ENCODE assay signal across 8 mouse cellular contexts in genomic region chr5:27048926-27049325, GRCm38 (mm10).
DNase-seq lines count a peak whose midpoint lies in the region; ATAC-seq and TF ChIP-seq lines count a peak whose summit lies in the region.

No protein-coding gene starts in this region.

- no peak for TF ChIP-seq CTCF in gastrocnemius, adult 2 months (IDR thresholded peaks at IDR 0.05)
- no peak for TF ChIP-seq CTCF in stomach, postnatal 0 days (IDR thresholded peaks at IDR 0.05; ENCODE audit: low read depth)
- TF ChIP-seq CTCF in intestine, postnatal 0 days (IDR thresholded peaks at IDR 0.05; ENCODE audit: low read depth), result no peak

- no peaks in the 10 kb centered on the region for H3K36me3 ChIP-seq in stomach, embryonic 14.5 days (ENCODE audit: control insufficient read depth, insufficient read depth, low read length)
- H3K36me3 ChIP-seq in stomach, postnatal 0 days (ENCODE audit: control insufficient read depth, insufficient read depth, low read length), result no peaks in the 10 kb centered on the region
- H3K36me3 ChIP-seq in intestine, postnatal 0 days (ENCODE audit: control insufficient read depth, insufficient read depth), result no peaks in the 10 kb centered on the region

- 0 out of 2 replicates have a peak, but pooled peaks cover 17% of the 10 kb centered on the region for H3K27me3 ChIP-seq in stomach, embryonic 14.5 days (ENCODE audit: control insufficient read depth, insufficient read depth, low read length)
- H3K27me3 ChIP-seq in stomach, postnatal 0 days (ENCODE audit: control insufficient read depth, insufficient read depth, low read length), result 0 out of 2 replicates have a peak, but pooled peaks cover 2% of the 10 kb centered on the region
- peaks cover 10% of the 10 kb centered on the region; the same call in 1 of the 2 replicates for H3K27me3 ChIP-seq in intestine, postnatal 0 days (replicated peaks; ENCODE audit: control insufficient read depth, insufficient read depth, low read length)

- H3K9me3 ChIP-seq in stomach, embryonic 14.5 days (ENCODE audit: control insufficient read depth, low read depth, low read length), result no peaks in the 10 kb centered on the region
- no peaks in the 10 kb centered on the region for H3K9me3 ChIP-seq in stomach, postnatal 0 days (ENCODE audit: control insufficient read depth, low read length)
- H3K9me3 ChIP-seq in intestine, postnatal 0 days (ENCODE audit: control insufficient read depth), result no peaks in the 10 kb centered on the region

- no peak for DNase-seq in gastrocnemius, adult 2 months
- DNase-seq in gastrocnemius, postnatal 14 days, result no peak
- DNase-seq in stomach, postnatal 0 days (ENCODE audit: low spot score), result no peak
- DNase-seq in right cerebral cortex, postnatal 25 days, result peak; percentile 27
- DNase-seq in kidney, postnatal 14 days, result no peak
- no peak for DNase-seq in kidney, postnatal 4 days

- H3K4me2 ChIP-seq in stomach, embryonic 14.5 days (replicated peaks; ENCODE audit: low read depth, low read length), result peak overlapping the region; percentile 35; the same call in 1 of the 2 replicates
- H3K4me2 ChIP-seq in stomach, postnatal 0 days (replicated peaks; ENCODE audit: low read depth), result no peak overlapping the region; the same call in 1 of the 2 replicates
- peak overlapping the region; percentile 17; the same call in 1 of the 2 replicates for H3K4me2 ChIP-seq in intestine, postnatal 0 days (replicated peaks; ENCODE audit: low read depth)

- WGBS in stomach, embryonic 14.5 days, result 5% methylated on average over 9 of the region's 9 CpGs
- 8% methylated on average over 8 of the region's 9 CpGs for WGBS in stomach, postnatal 0 days
- WGBS in intestine, postnatal 0 days, result 11% methylated on average over 9 of the region's 9 CpGs

- no peak overlapping the region for H3K9ac ChIP-seq in stomach, embryonic 14.5 days (replicated peaks; ENCODE audit: low read depth, low read length)
- no peak overlapping the region for H3K9ac ChIP-seq in stomach, postnatal 0 days (ENCODE audit: low read length)
- H3K9ac ChIP-seq in intestine, postnatal 0 days (ENCODE audit: low read depth, low read length), result no peak overlapping the region

- no peaks in the 10 kb centered on the region for H3K4me1 ChIP-seq in stomach, embryonic 14.5 days (ENCODE audit: control insufficient read depth, insufficient read depth, low read length)
- H3K4me1 ChIP-seq in stomach, postnatal 0 days (replicated peaks; ENCODE audit: control insufficient read depth, insufficient read depth), result no peaks in the 10 kb centered on the region
- H3K4me1 ChIP-seq in intestine, postnatal 0 days (replicated peaks; ENCODE audit: control insufficient read depth, insufficient read depth, low read length), result no peaks in the 10 kb centered on the region

- peak overlapping the region; percentile 39 for H3K4me3 ChIP-seq in gastrocnemius, adult 2 months
- H3K4me3 ChIP-seq in stomach, embryonic 14.5 days (ENCODE audit: low read depth, low read length), result peak overlapping the region; percentile 18; the same call in 1 of the 2 replicates
- H3K4me3 ChIP-seq in stomach, postnatal 0 days (ENCODE audit: low read depth, low read length), result no peak overlapping the region
- H3K4me3 ChIP-seq in intestine, postnatal 0 days (ENCODE audit: low read depth, low read length), result no peak overlapping the region

- H3K27ac ChIP-seq in gastrocnemius, adult 2 months, result no peak overlapping the region
- H3K27ac ChIP-seq in stomach, embryonic 14.5 days (ENCODE audit: low read length), result no peak overlapping the region
- H3K27ac ChIP-seq in stomach, postnatal 0 days (replicated peaks), result no peak overlapping the region
- H3K27ac ChIP-seq in intestine, postnatal 0 days (ENCODE audit: low read depth, low read length), result no peak overlapping the region

- no peak for TF ChIP-seq EP300 in stomach, postnatal 0 days (optimal IDR thresholded peaks at IDR 0.05)

- ATAC-seq in stomach, embryonic 14.5 days (ENCODE audit: insufficient number of reproducible peaks, insufficient read depth, low FRiP score, low read depth), result no peak
- ATAC-seq in stomach, postnatal 0 days (ENCODE audit: low FRiP score, low TSS enrichment), result no peak
- ATAC-seq in intestine, postnatal 0 days, result no peak

- intact Hi-C loops in gastrocnemius, adult 2 months (cut with DNase I), result no loop called here
- intact Hi-C loops in gastrocnemius, postnatal 14 days (cut with DNase I; ENCODE audit: low total_unique reads), result no loop called here

Comparison
In these comparisons a context has a peak if more than half of its experiments do, and no peak if none do; other contexts are left out.
1. H3K4me3 ChIP-seq: peak in gastrocnemius, adult 2 months (single experiment) and stomach, embryonic 14.5 days (single experiment); none in stomach, postnatal 0 days (single experiment) and intestine, postnatal 0 days (single experiment).